Mouse (Mus musculus) activated CD4-positive, CD25-positive, alpha-beta regulatory T cell (primary cell): ENCODE results near the gene Gatc. TPM values are rescaled to one million over a fixed set of nuclear protein-coding genes. Genes with fewer than 3 reads are reported as not detected.

ENCODE experiments used
- polyA plus RNA-seq, 2 experiments: library from polyadenylated mRNA; unstranded; fragments of 100-300 nt; shearing (Covaris generic); gene quantifications; one replicate each; pipeline ENCODE4 v1.2.1; 2017

Gatc gene
- polyA plus RNA-seq = 10 to 100 TPM; 20.3 to 23.1 TPM

GRCm38 (mm10) chr5:115340577-115341313, at the start of gene Gatc, which contains the start of gene Triap1:
Gatc (minus strand) TSS chr5:115341178.
Triap1 (plus strand) TSS chr5:115341225.

GRCm38 (mm10) chr5:115348546-115349224, 7.7 kb upstream of the Gatc start, which contains the start of gene Cox6a1:
Cox6a1 (minus strand) TSS chr5:115348981.

DNA sequence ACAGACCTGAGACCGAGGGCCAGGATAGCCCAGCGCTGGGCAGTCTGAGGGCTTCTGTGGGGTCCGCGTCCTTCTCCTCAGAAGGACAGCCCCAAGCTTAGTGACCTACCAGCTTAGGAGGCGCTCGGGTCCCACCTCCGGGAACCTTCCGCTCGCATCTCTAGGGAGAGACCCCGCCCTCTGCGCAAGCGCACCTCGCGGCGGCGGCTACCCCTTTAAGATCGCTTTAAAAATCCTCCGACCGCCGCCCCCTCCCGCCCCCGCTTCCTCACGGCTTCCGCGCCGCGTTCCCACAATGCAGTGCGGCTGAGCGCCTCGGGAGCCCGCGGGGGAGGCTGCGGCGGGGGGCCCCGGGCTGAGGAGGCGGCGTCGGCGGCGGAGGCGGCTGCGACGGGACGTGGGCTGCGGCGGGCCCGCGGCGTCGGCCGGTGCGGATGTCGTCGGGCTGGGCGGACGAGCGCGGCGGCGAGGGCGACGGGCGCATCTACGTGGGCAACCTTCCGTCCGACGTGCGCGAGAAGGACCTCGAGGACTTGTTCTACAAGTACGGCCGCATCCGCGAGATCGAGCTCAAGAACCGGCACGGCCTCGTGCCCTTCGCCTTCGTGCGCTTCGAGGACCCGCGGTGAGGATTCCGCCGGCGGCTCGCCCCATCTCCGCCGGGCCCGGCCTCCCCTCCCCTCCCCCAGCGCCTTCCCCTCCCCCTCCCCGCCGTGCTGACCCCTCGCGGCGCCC, 13.9 kb downstream of the Gatc start, which contains the start of gene Srsf9:
TSS of gene Srsf9 (plus strand) at position 303 of the 735 bp plus-strand sequence.

DNA sequence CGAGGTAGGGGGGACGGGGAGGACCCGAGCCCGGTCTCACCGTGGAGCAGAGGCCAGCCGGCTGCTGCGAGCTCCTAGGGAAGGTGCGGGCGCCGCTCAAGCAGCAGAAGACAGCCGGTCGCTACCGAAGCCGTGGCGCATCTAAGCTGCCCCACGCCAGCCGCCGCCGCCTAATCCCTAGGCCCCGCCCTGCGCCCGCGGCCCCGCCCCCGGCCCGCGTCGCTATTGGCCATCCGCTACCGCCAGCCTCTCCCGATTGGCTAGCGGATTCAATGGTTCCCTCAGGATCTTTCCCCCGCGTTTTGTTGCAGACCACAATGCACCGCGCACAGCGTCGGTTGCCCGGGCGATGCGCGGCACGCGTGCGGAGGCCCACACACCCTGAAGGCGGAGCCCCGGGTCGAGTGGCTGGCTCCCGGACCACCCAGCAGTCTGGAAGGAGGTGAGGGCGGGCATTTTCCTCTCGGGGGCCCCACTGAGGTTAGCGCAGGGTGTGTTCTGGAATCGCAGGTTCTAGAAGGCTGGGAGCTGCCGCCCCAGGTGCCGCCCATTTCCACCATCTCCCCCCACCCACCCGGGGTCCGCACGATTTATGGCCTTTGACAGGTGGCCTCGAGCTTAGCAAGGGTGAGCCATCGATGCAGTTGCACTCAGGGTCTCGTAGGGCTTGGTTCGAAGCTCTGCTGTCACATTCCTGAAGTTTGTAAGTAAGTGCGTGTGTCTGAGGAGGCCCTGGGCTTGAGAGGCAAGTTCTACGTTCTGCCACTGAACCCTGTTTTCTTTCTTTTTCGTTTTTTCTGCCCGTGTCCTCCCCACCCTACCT, 40.0 kb downstream of the Gatc start, which contains the start of gene Dynll1:
TSS of gene Dynll1 (minus strand) at position 208 of the 823 bp plus-strand sequence.

Other genes starting within 250 kb of the Gatc start
- not detected for gene Gm10401, start 242.9 kb downstream of the Gatc start, polyA plus RNA-seq
- 10 to 100 TPM; 43.3 to 48.4 TPM for gene Acads, start 221.8 kb downstream of the Gatc start, polyA plus RNA-seq
- 10 to 100 TPM; 50.5 to 65.3 TPM for gene Unc119b, start 206.2 kb downstream of the Gatc start, polyA plus RNA-seq
- 10 to 100 TPM; 52.9 to 86.0 TPM for gene Mlec, start 183.0 kb downstream of the Gatc start, polyA plus RNA-seq
- under 1 TPM; 0.29 to 0.76 TPM for gene Cabp1, start 146.8 kb downstream of the Gatc start, polyA plus RNA-seq
- 100 to 1,000 TPM; 160 to 229 TPM for gene Pop5, start 105.3 kb downstream of the Gatc start, polyA plus RNA-seq
- gene Rnf10, start 68.3 kb downstream of the Gatc start, polyA plus RNA-seq = 100 to 1,000 TPM in 1 of 2 experiments, 10 to 100 TPM in 1; 91.3 to 145 TPM
- 10 to 100 TPM; 28.5 to 38.5 TPM for gene Coq5, start 61.5 kb downstream of the Gatc start, polyA plus RNA-seq
- 100 to 1,000 TPM; 438 to 603 TPM for gene Dynll1, start 40.2 kb downstream of the Gatc start, polyA plus RNA-seq
- 100 to 1,000 TPM; 126 to 162 TPM for gene Srsf9, start 14.0 kb downstream of the Gatc start, polyA plus RNA-seq
- gene Triap1, start within 50 bp of the Gatc start, polyA plus RNA-seq = 10 to 100 TPM; 43.1 to 47.1 TPM
- 100 to 1,000 TPM; 570 to 585 TPM for gene Cox6a1, start 7.8 kb upstream of the Gatc start, polyA plus RNA-seq
- gene Msi1, start 88.4 kb upstream of the Gatc start, polyA plus RNA-seq = not detected
- gene Pla2g1b, start 125.1 kb upstream of the Gatc start, polyA plus RNA-seq = not detected
- gene Sirt4, start 143.5 kb upstream of the Gatc start, polyA plus RNA-seq = 10 to 100 TPM; 11.7 to 14.5 TPM
- gene Pxn, start 165.5 kb upstream of the Gatc start, polyA plus RNA-seq = 10 to 100 TPM; 32.0 to 38.5 TPM
- gene Rplp0, start 218.3 kb upstream of the Gatc start, polyA plus RNA-seq = 1,000 to 10,000 TPM; 1,681 to 2,683 TPM
- 10 to 100 TPM; 26.6 to 35.1 TPM for gene Gcn1l1, start 224.1 kb upstream of the Gatc start, polyA plus RNA-seq